Comparison of ENCODE assay signal across 28 mouse cellular contexts in genomic region chr14:10006278-10006677, GRCm38 (mm10).
DNase-seq lines count a peak whose midpoint lies in the region; ATAC-seq and TF ChIP-seq lines count a peak whose summit lies in the region.
"Had no signal": no experiment of that assay in that cellular context is flagged by ENCODE, and none has a peak within 500 bp of the region (broad histone marks: within the 10 kb centered on the region; RNA-seq: fewer than 3 reads in every experiment).

No protein-coding gene starts in this region.

- H3K4me1 ChIP-seq in embryonic facial prominence, embryonic 11.5 days (ENCODE audit: control insufficient read depth, insufficient read depth, low read length), result no peaks in the 10 kb centered on the region
- H3K4me1 ChIP-seq in embryonic facial prominence, embryonic 10.5 days, result peaks cover 3% of the 10 kb centered on the region; the same call in 1 of the 2 replicates
- no peaks in the 10 kb centered on the region for H3K4me1 ChIP-seq in kidney, postnatal 0 days (replicated peaks; ENCODE audit: insufficient read depth, low read length)
- no peaks in the 10 kb centered on the region for H3K4me1 ChIP-seq in lung, embryonic 16.5 days (replicated peaks; ENCODE audit: control insufficient read depth, insufficient read depth, low read length)
- H3K4me1 ChIP-seq: forebrain, embryonic 13.5 days; intestine, embryonic 15.5 days; limb, embryonic 13.5 days; liver, embryonic 13.5 days; neural tube, embryonic 13.5 days had no signal

- no peak overlapping the region for H3K4me2 ChIP-seq in embryonic facial prominence, embryonic 11.5 days (ENCODE audit: low read depth, low read length)
- no peak overlapping the region for H3K4me2 ChIP-seq in kidney, postnatal 0 days (ENCODE audit: low read length)
- no peak overlapping the region for H3K4me2 ChIP-seq in lung, embryonic 16.5 days (ENCODE audit: low read depth, low read length)
- H3K4me2 ChIP-seq: embryonic facial prominence, embryonic 13.5 days; forebrain, embryonic 13.5 days; heart, embryonic 13.5 days; hindbrain, embryonic 15.5 days; intestine, embryonic 15.5 days; limb, embryonic 13.5 days; liver, embryonic 13.5 days; neural tube, embryonic 13.5 days had no signal

- TF ChIP-seq CTCF in kidney, postnatal 0 days (IDR thresholded peaks at IDR 0.05; ENCODE audit: low read depth), result no peak

- H3K27me3 ChIP-seq in embryonic facial prominence, embryonic 11.5 days (ENCODE audit: control insufficient read depth, insufficient read depth, low read length), result no peaks in the 10 kb centered on the region
- H3K27me3 ChIP-seq in embryonic facial prominence, embryonic 10.5 days (replicated peaks; ENCODE audit: low read depth, poor library complexity, severe bottlenecking), result no peaks in the 10 kb centered on the region
- H3K27me3 ChIP-seq in kidney, postnatal 0 days (ENCODE audit: insufficient read depth, low read length), result no peaks in the 10 kb centered on the region
- no peaks in the 10 kb centered on the region for H3K27me3 ChIP-seq in lung, embryonic 16.5 days (ENCODE audit: control insufficient read depth, insufficient read depth, low read depth, low read length)
- H3K27me3 ChIP-seq: embryonic facial prominence, embryonic 13.5 days; forebrain, embryonic 13.5 days; heart, embryonic 13.5 days; hindbrain, embryonic 15.5 days; intestine, embryonic 15.5 days; limb, embryonic 13.5 days; liver, embryonic 13.5 days; neural tube, embryonic 13.5 days had no signal

- DNase-seq in embryonic facial prominence, embryonic 11.5 days (ENCODE audit: low spot score), result peak; percentile 9
- DNase-seq in embryonic facial prominence, embryonic 10.5 days (ENCODE audit: low spot score), result no peak
- DNase-seq in kidney, postnatal 0 days (ENCODE audit: low spot score), result peak; percentile 59
- DNase-seq in kidney, postnatal 36 days, result no peak
- peak; percentile 71 for DNase-seq in skeletal muscle tissue, adult 2 months (ENCODE audit: low read depth, low spot score)
- no peak for DNase-seq in spleen, adult 18-20 months
- DNase-seq: cerebellum, adult 11-12 months; cerebellum, postnatal 14 days; gastrocnemius, postnatal 36 days; heart, adult 2 months; kidney, adult 8-10 months; kidney, postnatal 25 days; layer of hippocampus, postnatal 36 days; liver, embryonic 13.5 days; right cerebral cortex, postnatal 4 days; thymus, adult 18-20 months; thymus, postnatal 36 days had no signal

- no peaks in the 10 kb centered on the region for H3K9me3 ChIP-seq in embryonic facial prominence, embryonic 11.5 days (replicated peaks; ENCODE audit: control insufficient read depth, low read length)
- no peaks in the 10 kb centered on the region for H3K9me3 ChIP-seq in embryonic facial prominence, embryonic 10.5 days
- no peaks in the 10 kb centered on the region for H3K9me3 ChIP-seq in kidney, postnatal 0 days (replicated peaks; ENCODE audit: low read length)
- no peaks in the 10 kb centered on the region for H3K9me3 ChIP-seq in lung, embryonic 16.5 days (ENCODE audit: control insufficient read depth, low read length)
- H3K9me3 ChIP-seq: embryonic facial prominence, embryonic 13.5 days; forebrain, embryonic 13.5 days; heart, embryonic 13.5 days; hindbrain, embryonic 15.5 days; intestine, embryonic 15.5 days; limb, embryonic 13.5 days; liver, embryonic 13.5 days; neural tube, embryonic 13.5 days had no signal

- no peak overlapping the region for H3K4me3 ChIP-seq in embryonic facial prominence, embryonic 11.5 days (ENCODE audit: low read depth, low read length)
- H3K4me3 ChIP-seq in embryonic facial prominence, embryonic 10.5 days, result no peak overlapping the region
- H3K4me3 ChIP-seq in kidney, postnatal 0 days (replicated peaks; ENCODE audit: low read depth, low read length), result no peak overlapping the region
- no peak overlapping the region for H3K4me3 ChIP-seq in lung, embryonic 16.5 days (ENCODE audit: low read length)
- H3K4me3 ChIP-seq: embryonic facial prominence, embryonic 13.5 days; forebrain, embryonic 13.5 days; heart, adult 2 months; heart, embryonic 13.5 days; hindbrain, embryonic 15.5 days; intestine, embryonic 15.5 days; limb, embryonic 13.5 days; liver, embryonic 13.5 days; myocyte; neural tube, embryonic 13.5 days had no signal

- no peak overlapping the region for H3K9ac ChIP-seq in embryonic facial prominence, embryonic 11.5 days (replicated peaks; ENCODE audit: low read length)
- H3K9ac ChIP-seq in kidney, postnatal 0 days (ENCODE audit: low read depth, low read length), result no peak overlapping the region
- no peak overlapping the region for H3K9ac ChIP-seq in lung, embryonic 16.5 days (ENCODE audit: low read length)
- H3K9ac ChIP-seq: embryonic facial prominence, embryonic 13.5 days; forebrain, embryonic 13.5 days; heart, embryonic 13.5 days; hindbrain, embryonic 15.5 days; intestine, embryonic 15.5 days; limb, embryonic 13.5 days; liver, embryonic 13.5 days; neural tube, embryonic 13.5 days had no signal

- H3K36me3 ChIP-seq in embryonic facial prominence, embryonic 11.5 days (replicated peaks; ENCODE audit: control insufficient read depth, insufficient read depth, low read depth, low read length), result no peaks in the 10 kb centered on the region
- H3K36me3 ChIP-seq in embryonic facial prominence, embryonic 10.5 days (replicated peaks), result no peaks in the 10 kb centered on the region
- H3K36me3 ChIP-seq in kidney, postnatal 0 days (ENCODE audit: insufficient read depth, low read length), result no peaks in the 10 kb centered on the region
- no peaks in the 10 kb centered on the region for H3K36me3 ChIP-seq in lung, embryonic 16.5 days (ENCODE audit: control insufficient read depth, insufficient read depth, low read length)
- H3K36me3 ChIP-seq: embryonic facial prominence, embryonic 13.5 days; heart, embryonic 13.5 days; hindbrain, embryonic 15.5 days; intestine, embryonic 15.5 days; limb, embryonic 13.5 days; liver, embryonic 13.5 days; neural tube, embryonic 13.5 days had no signal

- 45% methylated on average over 5 of the region's 5 CpGs for WGBS in embryonic facial prominence, embryonic 11.5 days
- WGBS in embryonic facial prominence, embryonic 10.5 days, result 53% methylated on average over 5 of the region's 5 CpGs
- WGBS in kidney, postnatal 0 days, result 36% methylated on average over 5 of the region's 5 CpGs
- 57% methylated on average over 5 of the region's 5 CpGs for whole genome bisulfite sequencing in lung, embryonic 16.5 days

- ATAC-seq in embryonic facial prominence, embryonic 11.5 days (replicated peaks; ENCODE audit: insufficient number of reproducible peaks, low FRiP score, low TSS enrichment, low read depth), result no peak
- no peak for ATAC-seq in kidney, postnatal 0 days (replicated peaks; ENCODE audit: low FRiP score, low read depth)
- peak; percentile 93 for ATAC-seq in lung, embryonic 16.5 days (ENCODE audit: low read depth)
- ATAC-seq: forebrain, embryonic 13.5 days; intestine, embryonic 15.5 days; midbrain, embryonic 16.5 days had no signal

- no peak overlapping the region for H3K27ac ChIP-seq in embryonic facial prominence, embryonic 11.5 days (replicated peaks; ENCODE audit: low read depth, low read length)
- H3K27ac ChIP-seq in embryonic facial prominence, embryonic 10.5 days (replicated peaks), result no peak overlapping the region
- H3K27ac ChIP-seq in kidney, postnatal 0 days, result no peak overlapping the region
- no peak overlapping the region for H3K27ac ChIP-seq in lung, embryonic 16.5 days (ENCODE audit: low read length)
- H3K27ac ChIP-seq: embryonic facial prominence, embryonic 13.5 days; forebrain, embryonic 13.5 days; heart, adult 2 months; heart, embryonic 13.5 days; hindbrain, embryonic 15.5 days; intestine, embryonic 15.5 days; limb, embryonic 13.5 days; liver, embryonic 13.5 days; macrophage; neural tube, embryonic 13.5 days had no signal

Comparison
In these comparisons a context has a peak if more than half of its experiments do, and no peak if none do; other contexts are left out.
1. DNase-seq: peak in embryonic facial prominence, embryonic 11.5 days (single experiment), kidney, postnatal 0 days (single experiment) and skeletal muscle tissue, adult 2 months (single experiment); none in embryonic facial prominence, embryonic 10.5 days (single experiment), kidney, postnatal 36 days (0 of 2) and spleen, adult 18-20 months (0 of 2).